Mouse (Mus musculus) cerebellum, postnatal 10 days (tissue): ENCODE measurements around the gene Ppp2r5c.
A peak's percentile ranks its signal among the peaks of the same experiment; 100 is the strongest.

Source experiments
- DNase-seq, 2 experiments: peaks; one replicate each; pipeline ENCODE4 v3.0.0; 2021; ENCODE audit warnings: mixed read lengths in 2 of 2

Ppp2r5c gene

GRCm38 (mm10) chr12:110446290-110447170 lies at the start of gene Ppp2r5c:
Gene Ppp2r5c (plus strand): TSS chr12:110447120.
- peak; percentile 98 for DNase-seq

GRCm38 (mm10) chr12:110398351-110398750 lies 48.6 kb upstream of the Ppp2r5c start:
- DNase-seq: peak; percentile 89 to 90

- no peak for DNase-seq
These were observed 47.8 kb upstream of the Ppp2r5c start for GRCm38 (mm10) chr12:110399161-110399560.

DNA sequence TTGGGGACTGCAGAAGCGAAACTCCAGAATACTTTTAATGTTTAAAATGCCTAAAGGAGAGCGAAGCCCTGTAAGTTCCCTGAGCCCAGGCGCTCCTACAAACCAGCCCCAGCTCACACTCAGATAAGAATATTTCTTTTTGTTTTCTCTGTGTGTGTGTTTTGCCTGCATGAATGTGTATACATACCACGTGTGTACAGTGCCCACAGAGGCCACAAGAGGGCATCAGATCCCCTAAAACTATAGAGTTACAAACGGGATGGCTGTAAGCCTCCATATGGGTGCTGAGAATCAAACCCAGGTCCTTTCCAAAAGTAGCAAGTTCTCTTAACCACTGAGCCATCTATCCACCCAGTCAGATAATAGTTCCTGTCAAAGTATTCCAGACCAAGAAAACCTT lies 46.0 kb upstream of the Ppp2r5c start:
- no peak for DNase-seq

DNA sequence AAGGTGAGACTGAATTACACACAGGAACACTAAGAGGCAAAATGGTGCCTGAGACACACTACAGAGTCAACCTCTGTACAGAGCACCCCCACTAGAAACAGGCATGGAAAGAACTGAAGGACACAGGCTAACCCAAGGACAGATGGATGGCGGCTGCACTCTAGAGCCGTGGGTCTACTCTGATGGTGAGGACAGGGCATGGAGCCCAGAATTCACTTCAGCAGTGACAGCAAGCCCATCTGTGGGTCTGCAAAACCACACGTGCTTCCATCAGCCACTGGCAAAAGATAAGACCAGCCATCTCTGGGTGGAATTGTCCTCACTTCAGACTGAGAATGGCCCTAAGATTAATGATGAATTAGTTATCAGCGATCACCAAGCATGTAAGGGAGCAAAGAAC lies 45.0 kb upstream of the Ppp2r5c start:
- peak; percentile 66 to 75 for DNase-seq

DNA sequence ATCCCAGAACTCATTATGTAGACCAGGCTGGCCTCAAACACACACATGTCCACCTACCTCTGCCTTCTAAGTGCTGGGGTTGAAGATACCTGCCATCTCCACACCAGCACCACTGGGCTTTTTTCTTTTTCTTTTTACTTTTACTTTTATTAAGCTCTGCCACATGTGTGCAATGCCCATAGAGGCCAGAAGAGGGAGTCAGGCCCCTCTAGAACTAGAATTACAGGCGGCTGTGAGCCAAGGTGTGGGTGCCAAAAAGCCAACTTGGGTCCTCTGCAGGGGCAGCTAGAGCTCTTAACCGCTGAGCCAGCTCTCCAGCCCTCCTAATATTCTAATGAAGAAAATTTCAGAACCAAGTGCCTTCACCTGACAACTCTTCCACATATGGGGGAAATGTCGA lies 30.7 kb upstream of the Ppp2r5c start:
- DNase-seq: peak; percentile 78 to 81

DNA sequence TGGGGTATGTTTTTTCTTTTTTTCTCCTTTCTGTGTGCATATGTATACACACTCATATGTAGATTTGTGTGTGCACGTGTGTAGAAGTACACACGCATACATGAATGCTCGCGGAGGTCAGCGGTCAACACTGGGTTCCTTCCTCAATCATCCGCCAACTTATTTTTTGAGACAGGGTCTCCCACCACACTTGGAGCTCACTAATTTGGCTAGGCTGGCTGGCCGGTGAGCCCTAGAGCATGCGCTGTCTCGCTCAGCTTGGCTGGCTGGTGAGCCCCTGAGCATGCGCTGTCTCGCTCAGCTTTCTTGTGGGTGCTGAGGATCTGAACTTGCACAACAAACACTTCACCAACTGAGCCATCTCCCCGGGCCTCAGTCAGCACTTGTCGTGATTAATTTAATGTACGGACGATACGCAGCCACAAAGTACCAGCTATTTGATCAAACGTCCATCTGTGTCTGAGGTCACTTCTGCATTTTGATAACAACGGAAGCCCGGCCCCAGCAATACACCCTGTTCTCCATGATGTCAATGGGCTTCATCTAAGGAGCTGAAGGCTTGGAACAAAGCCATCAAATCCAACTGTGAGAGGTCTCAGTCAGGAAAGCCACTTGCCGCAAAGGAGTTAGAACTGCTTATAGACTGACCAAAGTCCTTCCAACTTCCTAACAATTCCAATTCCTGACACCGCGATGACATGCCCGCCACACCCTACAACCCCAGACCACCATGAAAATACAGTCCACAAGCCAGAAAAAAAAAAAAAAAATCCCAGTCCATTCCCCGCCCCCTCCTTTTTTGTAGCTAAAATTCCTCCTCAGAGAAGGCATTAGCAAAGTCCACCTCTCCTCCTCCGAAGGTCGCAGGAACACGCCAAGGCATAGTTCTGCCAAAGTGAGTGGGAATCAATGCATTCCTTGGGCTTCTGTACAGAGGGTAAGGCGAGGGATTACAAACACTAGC lies 29.6 kb upstream of the Ppp2r5c start:
- DNase-seq: peak in 1 of 2 experiments; percentile 27

DNA sequence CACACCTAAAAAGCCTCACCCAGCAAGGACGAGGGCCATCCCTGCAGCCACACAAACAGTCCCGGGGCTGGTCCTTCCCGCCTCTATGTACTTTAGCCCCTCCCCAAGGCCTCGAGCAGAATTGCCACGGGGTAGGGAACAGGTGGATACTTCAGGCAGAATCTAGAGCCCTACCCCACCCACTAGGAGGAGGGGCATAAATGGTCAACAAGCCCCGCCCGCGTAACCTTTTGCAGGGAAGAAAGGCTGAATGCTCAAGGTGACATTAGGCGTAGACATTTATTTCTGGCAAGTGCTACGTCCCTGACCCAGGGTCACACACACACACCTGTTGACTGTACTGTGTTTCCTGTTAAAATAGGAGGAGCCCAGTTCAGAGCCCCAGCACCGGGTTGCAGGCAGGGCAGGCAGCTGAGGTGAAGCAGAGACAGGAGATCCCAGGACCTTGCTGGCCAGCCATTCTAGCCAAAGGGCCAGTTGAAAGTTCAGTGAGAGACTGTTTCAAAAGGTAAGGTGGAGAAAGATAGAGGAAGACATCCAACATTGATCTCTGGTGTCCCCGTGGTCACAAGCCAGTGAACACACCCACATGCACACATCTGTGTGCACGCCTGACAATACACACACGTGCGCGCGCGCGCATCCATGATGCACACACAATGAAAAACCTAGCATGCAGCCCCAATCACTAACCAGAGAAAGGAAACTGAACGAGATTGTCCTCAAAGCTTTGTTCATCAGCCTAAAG lies 28.8 kb upstream of the Ppp2r5c start:
- DNase-seq: peak in 1 of 2 experiments; percentile 21

GRCm38 (mm10) chr12:110418735-110419350 lies 28.1 kb upstream of the Ppp2r5c start:
- peak; percentile 69 to 81 for DNase-seq

- DNase-seq: no peak
These were observed 27.0 kb upstream of the Ppp2r5c start for GRCm38 (mm10) chr12:110419879-110420278.

- DNase-seq: no peak
These were observed 25.6 kb upstream of the Ppp2r5c start for GRCm38 (mm10) chr12:110421361-110421760.

- DNase-seq: no peak
These were observed 22.8 kb upstream of the Ppp2r5c start for GRCm38 (mm10) chr12:110424008-110424704.

- DNase-seq: no peak
These were observed 20.4 kb upstream of the Ppp2r5c start for GRCm38 (mm10) chr12:110426417-110427010.

DNA sequence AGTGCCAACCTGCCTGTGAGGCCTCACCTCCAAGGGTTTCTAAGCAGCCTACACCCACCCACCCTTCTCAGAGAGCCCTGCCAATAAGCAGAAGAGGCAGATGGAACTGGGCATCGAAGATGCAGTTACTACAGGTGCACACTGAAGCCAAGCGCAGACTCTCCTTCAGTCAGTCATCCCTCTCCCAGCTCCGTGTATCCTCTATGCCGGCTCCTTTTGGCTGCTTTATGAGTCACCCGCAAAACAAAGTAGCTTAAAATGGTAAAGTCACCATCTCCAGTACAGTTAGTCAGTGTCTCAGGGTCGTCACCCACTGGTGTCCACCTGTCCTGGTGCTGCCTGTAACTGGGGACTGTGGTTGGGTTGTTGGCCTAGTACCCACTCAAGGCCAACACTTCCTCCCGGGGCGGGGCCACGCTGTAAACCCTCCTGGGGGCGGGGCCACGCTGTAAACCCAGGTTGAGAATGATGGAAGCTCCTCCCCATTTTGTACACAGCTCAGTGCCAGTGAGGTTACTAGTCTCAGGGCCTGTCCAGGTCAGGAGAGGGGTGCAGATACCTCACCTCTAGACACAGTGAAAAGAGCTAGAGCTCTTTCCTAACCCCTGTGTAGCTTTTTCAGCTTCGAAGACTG lies 17.5 kb upstream of the Ppp2r5c start:
- no peak for DNase-seq

GRCm38 (mm10) chr12:110429990-110430389 lies 16.9 kb upstream of the Ppp2r5c start:
- no peak for DNase-seq

DNA sequence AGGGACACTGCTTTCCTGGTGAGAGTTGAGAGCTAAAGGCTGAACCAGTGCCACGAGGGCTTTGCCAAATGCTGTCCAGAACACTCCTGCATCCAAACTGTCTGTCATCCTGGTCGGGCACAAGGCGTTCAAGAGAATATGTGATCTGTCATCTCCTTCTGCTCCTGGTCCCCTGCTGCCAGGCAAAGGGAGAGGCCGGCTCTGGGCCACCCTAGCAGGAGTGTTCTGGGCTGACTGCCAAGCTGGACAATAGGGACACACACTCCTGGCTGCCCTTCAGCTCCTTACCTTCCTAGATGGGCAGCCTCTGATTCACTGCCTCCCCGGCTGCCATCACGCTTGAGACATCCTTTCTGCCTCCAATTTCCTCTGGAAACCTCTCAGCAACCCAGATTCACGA lies 15.1 kb upstream of the Ppp2r5c start:
- peak; percentile 74 to 86 for DNase-seq

GRCm38 (mm10) chr12:110436638-110437366 lies 10.1 kb upstream of the Ppp2r5c start:
- peak in 1 of 2 experiments; percentile 56 for DNase-seq

- DNase-seq: peak; percentile 74 to 85
These were observed 9.6 kb upstream of the Ppp2r5c start for GRCm38 (mm10) chr12:110437367-110437703.

- peak in 1 of 2 experiments; percentile 43 for DNase-seq
These were observed 8.4 kb upstream of the Ppp2r5c start for GRCm38 (mm10) chr12:110438367-110438973.
